Mouse (Mus musculus): Measurements from ENCODE around the gene Gpr63. TPM values are rescaled to one million over a fixed set of nuclear protein-coding genes. Genes with fewer than 3 reads are reported as not detected.
"Not testable (repeated sequence)": the region's sequence is repeated elsewhere in the genome, so short reads cannot be mapped to it uniquely, and the experiment has no call there.

Gpr63 gene
- 0.74 and 1.4 TPM in 2 replicates for polyA plus RNA-seq (2015; fragmentation: Nextera tagmentation; extraction: Ambion mirVana)

DNA sequence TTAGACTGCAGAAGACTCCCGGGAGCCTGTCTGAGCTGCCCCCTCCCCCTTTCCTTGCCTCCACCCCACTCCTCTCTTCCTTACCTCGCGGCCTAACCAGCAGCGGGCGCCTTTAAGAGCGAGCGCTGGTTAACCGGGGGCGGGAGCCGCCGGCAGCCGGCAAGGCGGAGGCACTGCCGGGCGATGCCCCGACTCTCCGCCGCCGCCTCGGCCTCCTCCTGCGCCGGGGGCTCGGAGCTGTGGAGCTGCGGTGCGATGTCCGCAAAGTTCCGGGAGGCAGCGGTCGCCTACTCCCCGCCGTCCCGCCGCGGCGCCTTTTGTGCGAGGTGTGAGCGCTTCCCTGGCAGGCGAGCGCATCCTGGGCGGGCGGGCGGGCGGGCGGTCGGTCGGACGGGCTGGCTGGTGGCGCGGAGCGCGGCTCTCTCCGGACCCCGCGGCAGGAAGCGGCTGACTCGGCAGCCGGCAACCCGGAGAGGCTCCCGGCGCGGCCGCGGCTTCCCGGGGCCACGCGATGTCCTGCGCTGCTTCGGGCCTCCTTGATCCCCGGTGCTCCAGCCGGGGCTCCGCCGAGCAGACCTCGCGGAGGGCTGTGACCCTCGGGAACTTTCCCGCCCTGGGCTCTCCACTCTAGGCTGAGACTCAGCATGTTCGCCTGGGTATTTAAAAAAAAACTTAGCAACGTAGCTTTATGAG lies at the start of gene Gpr63:
Gpr63 (plus strand) TSS at position 109 of the 693 bp plus-strand sequence.
- Histone ChIP-seq H3K4me1 (0 out of 2 replicates have a peak, but pooled peaks cover 2% of the 10 kb centered on the region), H3K9ac (peak within 1 kb of the TSS; percentile 77), H3K4me2 (peak within 1 kb of the TSS; percentile 77), H3K9me3 (no peaks in the 10 kb centered on the region), H3K4me3 (peak within 1 kb of the TSS; percentile 81), H3K27ac (peak within 1 kb of the TSS; percentile 90), H3K27me3 (no peaks in the 10 kb centered on the region), H3K36me3 (no peaks in the 10 kb centered on the region)
- ATAC-seq (ENCODE audit: borderline replicate concordance, extremely low read depth, low FRiP score, low TSS enrichment) = peak; percentile 97
- under 1% methylated on average over 54 of the region's 78 CpGs for WGBS

GRCm38 (mm10) chr4:24920006-24920577 lies 46.1 kb upstream of the Gpr63 start:
- ATAC-seq (ENCODE audit: borderline replicate concordance, extremely low read depth, low FRiP score, low TSS enrichment) = no peak
- Histone ChIP-seq H3K9me3 (no peaks in the 10 kb centered on the region), H3K4me3 (no peak overlapping the region), H3K27me3 (no peaks in the 10 kb centered on the region), H3K27ac (no peak overlapping the region), H3K4me1 (no peaks in the 10 kb centered on the region), H3K36me3 (no peaks in the 10 kb centered on the region), H3K9ac (no peak overlapping the region), H3K4me2 (no peak overlapping the region)
- WGBS = 44% methylated on average over 5 of the region's 5 CpGs

GRCm38 (mm10) chr4:24924726-24925125 lies 41.5 kb upstream of the Gpr63 start:
- H3K4me2 ChIP-seq = no peak overlapping the region
- H3K4me3 ChIP-seq = no peak overlapping the region
- no peaks in the 10 kb centered on the region for H3K9me3 ChIP-seq
- H3K36me3 ChIP-seq = no peaks in the 10 kb centered on the region
- H3K27me3 ChIP-seq = no peaks in the 10 kb centered on the region
- no peak overlapping the region for H3K27ac ChIP-seq
- no peak overlapping the region for H3K9ac ChIP-seq
- no peak for ATAC-seq (ENCODE audit: borderline replicate concordance, extremely low read depth, low FRiP score, low TSS enrichment)
- WGBS = 57% methylated on average over 2 of the region's 2 CpGs
- H3K4me1 ChIP-seq = no peaks in the 10 kb centered on the region

DNA sequence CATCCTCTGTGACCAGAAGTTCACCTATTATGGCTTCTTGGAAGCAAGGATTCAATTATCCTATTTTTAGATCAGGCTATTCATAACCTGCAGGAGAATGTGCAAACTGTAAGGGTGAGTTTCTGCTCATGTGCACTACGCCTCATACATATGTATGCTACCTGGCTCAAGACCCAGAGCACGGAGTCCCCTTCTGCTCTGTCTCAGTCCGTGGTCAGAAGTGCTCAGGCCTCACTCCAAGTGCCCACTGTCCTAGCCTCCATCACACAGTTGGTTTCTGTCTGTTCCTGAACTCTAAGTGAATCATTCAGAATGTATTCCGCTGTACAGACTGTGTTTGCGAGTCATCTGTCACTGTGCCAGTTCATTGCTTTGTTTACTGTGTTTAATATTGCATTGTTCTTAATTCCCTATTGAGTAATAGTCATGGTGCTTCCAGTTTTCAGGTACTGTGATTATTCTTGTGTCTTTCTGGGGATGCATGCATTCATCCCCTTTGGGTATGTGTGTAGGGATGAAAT lies 37.9 kb upstream of the Gpr63 start:
- no peak for ATAC-seq (ENCODE audit: borderline replicate concordance, extremely low read depth, low FRiP score, low TSS enrichment)
- WGBS = 80% methylated on average over 5 of the region's 5 CpGs

DNA sequence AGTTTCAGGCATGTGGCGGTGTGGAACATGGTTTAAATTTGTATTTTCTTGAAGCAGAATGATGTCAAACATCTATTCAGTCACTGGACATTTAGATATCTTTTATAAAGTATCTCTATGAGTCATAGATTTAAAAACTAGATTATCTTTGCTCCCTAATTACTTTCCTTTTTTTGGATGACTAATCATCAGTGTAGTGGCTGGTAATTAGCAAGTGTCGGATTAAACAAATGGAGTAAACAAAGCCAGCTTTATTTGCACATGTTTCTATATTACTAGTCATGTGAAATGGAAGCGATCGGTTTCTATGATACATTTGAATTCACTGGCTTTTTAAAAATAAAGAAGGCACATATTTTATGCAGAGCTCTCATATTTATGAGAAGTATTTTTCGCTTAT lies 37.3 kb upstream of the Gpr63 start:
- Histone ChIP-seq H3K9me3 (no peaks in the 10 kb centered on the region), H3K9ac (no peak overlapping the region), H3K4me2 (no peak overlapping the region), H3K27me3 (no peaks in the 10 kb centered on the region), H3K27ac (no peak overlapping the region), H3K4me3 (no peak overlapping the region), H3K36me3 (no peaks in the 10 kb centered on the region), H3K4me1 (no peaks in the 10 kb centered on the region)
- WGBS = 80% methylated on average over 5 of the region's 5 CpGs
- ATAC-seq (ENCODE audit: borderline replicate concordance, extremely low read depth, low FRiP score, low TSS enrichment) = no peak

More for the DNA sequence above, 37.9 kb upstream of the Gpr63 start:
- H3K4me2 ChIP-seq = no peak overlapping the region
- H3K9ac ChIP-seq = no peak overlapping the region
- no peaks in the 10 kb centered on the region for H3K4me1 ChIP-seq
- no peaks in the 10 kb centered on the region for H3K27me3 ChIP-seq
- H3K9me3 ChIP-seq = no peaks in the 10 kb centered on the region
- H3K4me3 ChIP-seq = no peak overlapping the region
- no peaks in the 10 kb centered on the region for H3K36me3 ChIP-seq
- no peak overlapping the region for H3K27ac ChIP-seq

DNA sequence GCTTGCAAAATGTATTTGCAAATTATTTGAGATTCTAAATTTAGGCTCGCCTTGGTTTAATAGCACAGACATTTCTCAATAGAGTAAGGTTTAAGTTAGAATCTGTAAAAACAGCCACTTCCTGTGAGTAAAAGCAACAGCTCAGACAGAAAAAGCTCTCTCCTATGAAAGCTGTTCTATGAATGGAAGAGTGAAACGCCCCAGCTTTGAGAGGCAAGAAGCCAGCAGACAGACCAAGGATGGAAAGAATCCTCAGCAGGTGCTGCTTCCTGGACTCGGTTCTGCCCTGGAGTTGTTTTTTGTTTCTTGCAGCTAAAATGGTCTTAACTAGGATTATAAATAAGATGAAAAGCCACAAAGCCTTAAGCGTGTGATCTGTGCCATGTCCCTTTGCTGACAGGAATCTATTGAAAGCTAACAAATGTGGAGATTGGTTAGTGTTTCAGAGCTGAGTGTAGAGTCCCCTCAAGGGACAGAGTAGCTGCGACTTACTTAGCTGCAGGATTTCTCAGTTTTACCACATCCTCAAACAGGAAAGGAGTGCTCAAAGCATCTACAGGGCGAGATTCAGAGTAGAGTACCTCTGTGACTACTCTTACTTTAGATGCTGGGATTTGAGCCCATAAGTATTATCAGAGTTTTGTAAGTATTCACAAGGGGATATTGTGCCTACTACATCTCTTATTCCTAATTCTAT lies 23.3 kb upstream of the Gpr63 start:
- WGBS = 60% methylated on average over 6 of the region's 6 CpGs
- Histone ChIP-seq H3K4me3 (no peak overlapping the region), H3K27me3 (no peaks in the 10 kb centered on the region), H3K27ac (no peak overlapping the region), H3K4me1 (no peaks in the 10 kb centered on the region), H3K4me2 (no peak overlapping the region), H3K9me3 (no peaks in the 10 kb centered on the region), H3K36me3 (no peaks in the 10 kb centered on the region), H3K9ac (no peak overlapping the region)
- no peak for ATAC-seq (ENCODE audit: borderline replicate concordance, extremely low read depth, low FRiP score, low TSS enrichment)

DNA sequence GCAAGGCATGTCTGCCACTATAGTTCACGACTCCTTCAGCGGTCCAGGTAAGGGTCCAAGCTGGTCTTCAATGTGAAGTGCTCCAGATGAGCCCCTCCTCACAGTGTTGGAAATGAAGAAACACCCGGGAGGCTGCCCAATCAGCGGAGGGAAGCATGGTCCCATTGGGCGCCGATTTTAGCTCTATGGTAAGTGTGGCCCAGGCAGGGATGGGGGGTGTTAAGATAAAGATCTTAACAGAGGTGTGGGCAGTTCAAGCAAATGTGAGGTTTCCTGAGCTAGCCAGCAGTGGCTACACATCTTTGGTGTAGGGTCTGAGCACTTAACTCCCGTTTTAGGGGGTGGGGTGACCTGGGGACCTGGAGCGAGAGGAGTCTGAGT lies 299 bp upstream of the Gpr63 start:
- Histone ChIP-seq H3K27me3 (no peaks in the 10 kb centered on the region), H3K4me1 (0 out of 2 replicates have a peak, but pooled peaks cover 2% of the 10 kb centered on the region), H3K4me2 (peak overlapping the region; percentile 77), H3K27ac (peak overlapping the region; percentile 90; the same call in 1 of the 2 replicates), H3K36me3 (no peaks in the 10 kb centered on the region), H3K9me3 (no peaks in the 10 kb centered on the region), H3K9ac (peak overlapping the region; percentile 77; the same call in 1 of the 2 replicates), H3K4me3 (peak overlapping the region; percentile 81)
- no peak for ATAC-seq (ENCODE audit: borderline replicate concordance, extremely low read depth, low FRiP score, low TSS enrichment)
- WGBS = 6% methylated on average over 8 of the region's 8 CpGs

DNA sequence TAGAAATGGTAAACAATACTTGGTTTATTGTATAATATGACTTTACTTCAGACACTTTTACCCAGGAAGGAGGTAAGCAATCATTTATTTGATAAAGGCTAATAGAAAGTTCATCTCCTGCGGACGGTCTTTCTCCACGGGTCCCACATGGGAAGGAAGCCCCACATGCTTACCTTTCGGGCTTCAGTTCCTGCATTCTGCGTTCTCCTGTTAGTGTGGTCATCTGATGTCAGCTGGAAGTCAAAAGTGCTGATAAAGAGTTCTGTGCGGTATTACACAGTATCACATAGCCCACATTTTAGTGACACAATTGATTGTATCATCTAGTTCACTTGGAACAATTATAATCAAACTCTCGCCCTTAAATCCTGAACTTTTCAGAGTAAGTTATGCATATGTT lies 1.0 kb downstream of the Gpr63 start:
- H3K4me3 ChIP-seq = peak overlapping the region; percentile 81
- H3K36me3 ChIP-seq = no peaks in the 10 kb centered on the region
- ATAC-seq (ENCODE audit: borderline replicate concordance, extremely low read depth, low FRiP score, low TSS enrichment) = no peak
- 0 out of 2 replicates have a peak, but pooled peaks cover 2% of the 10 kb centered on the region for H3K4me1 ChIP-seq
- no peaks in the 10 kb centered on the region for H3K27me3 ChIP-seq
- WGBS = 11% methylated on average over 7 of the region's 7 CpGs
- H3K27ac ChIP-seq = no peak overlapping the region
- H3K4me2 ChIP-seq = peak overlapping the region; percentile 77
- H3K9ac ChIP-seq = no peak overlapping the region
- H3K9me3 ChIP-seq = no peaks in the 10 kb centered on the region

DNA sequence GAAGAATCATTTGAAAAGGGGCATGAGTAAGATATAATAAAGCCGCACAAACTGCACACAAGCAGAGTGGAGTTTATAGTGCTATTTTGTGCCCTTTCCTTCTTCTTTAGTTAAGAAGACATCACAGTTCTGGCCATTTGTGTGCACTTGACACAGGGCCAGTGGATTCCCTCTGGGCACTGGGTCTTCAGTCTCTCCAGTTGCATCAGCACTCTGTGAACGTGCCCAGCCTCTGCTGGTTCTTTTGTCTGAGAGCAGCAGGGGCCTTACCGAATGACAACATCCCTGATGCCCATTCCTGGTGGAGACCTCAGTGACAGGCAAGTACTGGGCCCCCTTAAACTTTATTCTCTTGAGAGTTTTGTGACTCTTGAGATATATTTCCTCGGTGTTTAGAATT lies 12.4 kb downstream of the Gpr63 start:
- 58% methylated on average over 4 of the region's 4 CpGs for WGBS
- no peak overlapping the region for H3K27ac ChIP-seq
- H3K4me2 ChIP-seq = no peak overlapping the region
- no peak for ATAC-seq (ENCODE audit: borderline replicate concordance, extremely low read depth, low FRiP score, low TSS enrichment)
- no peak overlapping the region for H3K9ac ChIP-seq
- no peaks in the 10 kb centered on the region for H3K4me1 ChIP-seq
- H3K9me3 ChIP-seq = no peaks in the 10 kb centered on the region
- no peaks in the 10 kb centered on the region for H3K27me3 ChIP-seq
- no peaks in the 10 kb centered on the region for H3K36me3 ChIP-seq
- no peak overlapping the region for H3K4me3 ChIP-seq

DNA sequence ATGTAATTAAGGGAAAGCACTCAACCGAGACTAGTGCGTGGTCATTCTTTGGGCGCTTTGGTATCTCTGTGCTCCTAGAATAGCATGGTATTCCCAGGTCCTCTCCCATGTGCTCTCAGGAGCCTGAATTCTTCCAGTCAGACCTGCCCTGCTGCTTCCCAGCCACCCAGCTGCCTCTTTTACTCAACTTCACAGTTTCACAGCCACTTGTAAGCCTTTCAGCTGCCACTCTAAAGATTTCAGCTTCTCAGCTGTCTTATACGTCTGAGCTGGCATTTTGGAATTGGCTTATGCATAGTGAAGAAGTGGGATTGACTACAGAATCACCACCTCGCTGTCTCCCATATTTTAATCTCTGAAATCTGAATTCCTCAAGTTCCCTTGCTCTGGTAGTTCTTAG lies 19.4 kb downstream of the Gpr63 start:
- Histone ChIP-seq H3K4me1 (no peaks in the 10 kb centered on the region), H3K4me3 (no peak overlapping the region), H3K4me2 (no peak overlapping the region), H3K36me3 (no peaks in the 10 kb centered on the region), H3K27ac (no peak overlapping the region), H3K9ac (no peak overlapping the region), H3K27me3 (no peaks in the 10 kb centered on the region), H3K9me3 (no peaks in the 10 kb centered on the region)
- WGBS = 87% methylated on average over 5 of the region's 5 CpGs
- no peak for ATAC-seq (ENCODE audit: borderline replicate concordance, extremely low read depth, low FRiP score, low TSS enrichment)

DNA sequence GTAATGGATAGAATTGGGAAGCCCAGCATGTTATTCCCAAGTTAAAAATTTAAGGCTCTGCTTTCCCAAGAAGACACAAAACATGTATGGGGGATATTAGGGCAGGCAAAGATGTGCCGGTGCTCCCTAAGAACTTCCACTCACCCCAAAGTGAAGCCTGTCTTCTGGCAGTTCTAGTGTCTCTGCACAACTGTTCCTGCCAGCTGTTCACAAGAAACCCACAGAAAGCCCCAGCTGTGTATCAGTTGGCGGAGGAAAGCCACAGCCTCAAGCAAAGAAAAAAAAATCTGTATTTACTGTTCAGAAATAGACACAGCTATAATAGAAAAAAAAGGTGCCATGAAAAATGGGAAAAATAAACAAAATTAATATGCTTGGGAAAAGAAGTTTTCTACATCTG lies 25.3 kb downstream of the Gpr63 start:
- no peaks in the 10 kb centered on the region for H3K9me3 ChIP-seq
- ATAC-seq (ENCODE audit: borderline replicate concordance, extremely low read depth, low FRiP score, low TSS enrichment) = no peak
- no peaks in the 10 kb centered on the region for H3K4me1 ChIP-seq
- no peaks in the 10 kb centered on the region for H3K36me3 ChIP-seq
- no peak overlapping the region for H3K27ac ChIP-seq
- H3K4me2 ChIP-seq = no peak overlapping the region
- no peak overlapping the region for H3K4me3 ChIP-seq
- H3K9ac ChIP-seq = no peak overlapping the region
- no peaks in the 10 kb centered on the region for H3K27me3 ChIP-seq
- WGBS = 76% methylated on average over 2 of the region's 2 CpGs

DNA sequence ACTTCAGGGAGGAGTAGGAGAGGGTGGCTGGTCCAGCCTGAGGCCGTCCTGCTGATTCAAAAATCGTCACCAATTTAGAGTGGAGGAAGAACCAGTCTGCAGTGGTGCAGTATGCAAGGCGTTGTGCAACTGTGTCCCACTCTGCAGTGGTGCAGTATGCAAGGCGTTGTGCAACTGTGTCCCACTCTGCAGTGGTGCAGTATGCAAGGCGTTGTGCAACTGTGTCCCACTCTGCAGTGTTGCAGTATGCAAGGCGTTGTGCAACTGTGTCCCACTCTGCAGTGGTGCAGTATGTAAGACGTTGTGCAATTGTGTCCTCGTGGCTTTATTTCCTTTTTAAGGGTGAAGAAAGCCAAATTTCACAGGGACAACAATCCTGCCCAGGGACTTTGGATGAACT lies 43.1 kb downstream of the Gpr63 start:
- H3K9ac ChIP-seq; H3K27me3 ChIP-seq; H3K4me3 ChIP-seq; H3K4me2 ChIP-seq; H3K27ac ChIP-seq; H3K4me1 ChIP-seq; H3K9me3 ChIP-seq; ATAC-seq (ENCODE audit: borderline replicate concordance, extremely low read depth, low FRiP score, low TSS enrichment): not testable (repeated sequence)
- H3K36me3 ChIP-seq = peaks cover 13% of the 10 kb centered on the region; the same call in 1 of the 2 replicates
- WGBS = 83% methylated on average over 8 of the region's 8 CpGs

Data from lung, embryonic 15.5 days (tissue).